In the genomic region with DNA sequence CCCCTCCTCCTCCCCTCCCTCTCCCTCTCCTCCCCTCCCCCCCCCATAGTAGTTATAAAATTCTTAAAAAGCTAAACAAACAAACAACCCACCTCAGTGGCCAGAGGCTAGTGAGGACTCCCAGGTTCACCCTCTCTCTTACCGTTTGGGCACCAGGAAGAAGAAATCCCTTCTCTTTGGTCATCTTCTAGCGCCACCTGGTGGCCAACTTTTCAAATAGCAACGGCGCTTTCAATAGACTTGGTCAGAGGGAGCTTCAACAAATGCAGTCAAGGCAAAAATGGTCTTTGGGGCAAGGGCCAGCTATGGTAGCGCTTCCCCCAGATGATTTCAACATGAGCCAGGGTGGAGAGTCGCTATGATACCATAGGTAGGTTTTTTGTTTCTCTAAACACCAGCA, we compare ENCODE assay signal across 8 mouse cellular contexts. TPM values are rescaled to one million over a fixed set of nuclear protein-coding genes. Genes with fewer than 3 reads are reported as not detected.
A peak's percentile ranks its signal among the peaks of the same experiment; 100 is the strongest.
DNase-seq lines count a peak whose midpoint lies in the region; ATAC-seq lines count a peak whose summit lies in the region.

No protein-coding gene starts in this region.

- DNase-seq in hindbrain, embryonic 11.5 days (ENCODE audit: low spot score), result peak; percentile 93
- peak; percentile 89 for DNase-seq in adrenal gland, postnatal 14 days
- DNase-seq in embryo, embryonic 11.5 days (ENCODE audit: low read depth, low spot score), result peak; percentile 78
- peak; percentile 33 for DNase-seq in heart, postnatal 25 days (ENCODE audit: low spot score)
- DNase-seq in left cerebral cortex, postnatal 25 days (ENCODE audit: low spot score in 2 of 2), result peak; percentile 70 to 81
- DNase-seq in thymus, adult 18-20 months, result peak; percentile 76 to 86

- no peak for ATAC-seq in hindbrain, embryonic 11.5 days (ENCODE audit: low FRiP score)
- no peak for ATAC-seq in hindbrain, embryonic 12.5 days (ENCODE audit: low FRiP score)
- ATAC-seq in neutrophil, adult 5-6 weeks (ENCODE audit: extremely low read depth, insufficient number of reproducible peaks, low FRiP score, poor library complexity, severe bottlenecking), result peak; percentile 40; the same call in 1 of the 2 replicates

- intact Hi-C loops in heart, postnatal 25 days (cut with DNase I), result loop anchor here (2.0 to 5.0 kb wide), 2 partner anchors 88 to 201 kb away; no protein-coding TSS in a partner anchor
- intact Hi-C loops in left cerebral cortex, postnatal 25 days (cut with DNase I), result loop anchor here (1.0 to 10.0 kb wide), 5 partner anchors 46 to 298 kb away; a partner anchor contains a TSS

- H3K4me1 ChIP-seq in hindbrain, embryonic 11.5 days (replicated peaks; ENCODE audit: control insufficient read depth, insufficient read depth, low read length), result no peaks in the 10 kb centered on the region
- no peaks in the 10 kb centered on the region for H3K4me1 ChIP-seq in hindbrain, embryonic 12.5 days

- H3K27ac ChIP-seq in hindbrain, embryonic 11.5 days (ENCODE audit: low read depth, low read length), result no peak overlapping the region
- H3K27ac ChIP-seq in hindbrain, embryonic 12.5 days, result no peak overlapping the region

- H3K27me3 ChIP-seq in hindbrain, embryonic 11.5 days (ENCODE audit: control insufficient read depth, insufficient read depth, low read length), result no peaks in the 10 kb centered on the region; the same call in 1 of the 2 replicates
- no peaks in the 10 kb centered on the region for H3K27me3 ChIP-seq in hindbrain, embryonic 12.5 days

- no peak overlapping the region for H3K4me3 ChIP-seq in hindbrain, embryonic 11.5 days (ENCODE audit: low read depth, low read length)
- H3K4me3 ChIP-seq in hindbrain, embryonic 12.5 days, result no peak overlapping the region

- H3K4me2 ChIP-seq in hindbrain, embryonic 11.5 days (replicated peaks; ENCODE audit: low read depth, low read length), result no peak overlapping the region
- no peak overlapping the region for H3K4me2 ChIP-seq in hindbrain, embryonic 12.5 days (replicated peaks)

- no peaks in the 10 kb centered on the region for H3K36me3 ChIP-seq in hindbrain, embryonic 11.5 days (ENCODE audit: control insufficient read depth, insufficient read depth, low read length)
- no peaks in the 10 kb centered on the region for H3K36me3 ChIP-seq in hindbrain, embryonic 12.5 days

- no peak overlapping the region for H3K9ac ChIP-seq in hindbrain, embryonic 11.5 days (ENCODE audit: low read depth, low read length)
- H3K9ac ChIP-seq in hindbrain, embryonic 12.5 days, result no peak overlapping the region

- 7% methylated on average over 6 of the region's 6 CpGs for WGBS in hindbrain, embryonic 11.5 days
- 3% methylated on average over 6 of the region's 6 CpGs for WGBS in hindbrain, embryonic 12.5 days

- no peaks in the 10 kb centered on the region for H3K9me3 ChIP-seq in hindbrain, embryonic 11.5 days (ENCODE audit: control insufficient read depth, low read length)
- H3K9me3 ChIP-seq in hindbrain, embryonic 12.5 days (replicated peaks), result no peaks in the 10 kb centered on the region

RNA-seq across cellular contexts. Expression of a gene that starts 17.5 kb away (rescaled TPM):
- 205 and 221 TPM in 2 replicates for polyA plus RNA-seq in hindbrain, embryonic 11.5 days (2014; fragmentation: Nextera tagmentation; extraction: Ambion mirVana)
- 232 and 233 TPM in 2 replicates for polyA plus RNA-seq in hindbrain, embryonic 12.5 days (2016; fragmentation: Nextera tagmentation; extraction: Ambion mirVana)
- total RNA-seq in adrenal gland, postnatal 14 days (2021), result 309 and 313 TPM in 2 replicates
- 1,000 to 10,000 TPM; 1,015 to 1,076 TPM for total RNA-seq in heart, postnatal 25 days (2021)
- 100 to 1,000 TPM; 544 to 569 TPM for total RNA-seq in left cerebral cortex, postnatal 25 days (2021)
- 42.9 and 53.9 TPM in 2 replicates for total RNA-seq in neutrophil, adult 5-6 weeks (2017)

RNA-seq across cellular contexts. Expression of a gene that starts 53.1 kb away (rescaled TPM):
- polyA plus RNA-seq in hindbrain, embryonic 11.5 days (2014; fragmentation: Nextera tagmentation; extraction: Ambion mirVana), result 171 and 175 TPM in 2 replicates
- polyA plus RNA-seq in hindbrain, embryonic 12.5 days (2016; fragmentation: Nextera tagmentation; extraction: Ambion mirVana), result 172 and 178 TPM in 2 replicates
- total RNA-seq in adrenal gland, postnatal 14 days (2021), result 137 and 146 TPM in 2 replicates
- 10 to 100 TPM; 72.8 to 79.0 TPM for total RNA-seq in heart, postnatal 25 days (2021)
- 10 to 100 TPM; 66.9 to 68.5 TPM for total RNA-seq in left cerebral cortex, postnatal 25 days (2021)
- 60.3 and 71.5 TPM in 2 replicates for total RNA-seq in neutrophil, adult 5-6 weeks (2017)

Comparison
In these comparisons a context has a peak if more than half of its experiments do, and no peak if none do; other contexts are left out.
1. DNase-seq: peak in every context shown above with its lines; median percentile 93 in hindbrain, embryonic 11.5 days; 89 in adrenal gland, postnatal 14 days; 81 in thymus, adult 18-20 months; 78 in embryo, embryonic 11.5 days; 76 in left cerebral cortex, postnatal 25 days; 33 in heart, postnatal 25 days.